Mouse (Mus musculus): ENCODE results near the gene Mif4gd. TPM values are rescaled to one million over a fixed set of nuclear protein-coding genes. Genes with fewer than 3 reads are reported as not detected.

The Mif4gd gene
- polyA plus RNA-seq, 1 experiment from 2014 or later, result 29.1 TPM

- Histone ChIP-seq H3K4me2 (no peak overlapping the region), H3K9me3 (no peaks in the 10 kb centered on the region), H3K27ac (no peak overlapping the region), H3K36me3 (no peaks in the 10 kb centered on the region), H3K4me3 (no peak overlapping the region), H3K27me3 (no peaks in the 10 kb centered on the region), H3K9ac (no peak overlapping the region), H3K4me1 (peaks cover 13% of the 10 kb centered on the region)
- 28% methylated on average over 3 of the region's 3 CpGs for WGBS
- no peak for ATAC-seq (ENCODE audit: insufficient number of reproducible peaks, low FRiP score, low TSS enrichment, low read depth)
Measured at GRCm38 (mm10) chr11:115631505-115631890, 18.7 kb upstream of the Mif4gd start.

DNA sequence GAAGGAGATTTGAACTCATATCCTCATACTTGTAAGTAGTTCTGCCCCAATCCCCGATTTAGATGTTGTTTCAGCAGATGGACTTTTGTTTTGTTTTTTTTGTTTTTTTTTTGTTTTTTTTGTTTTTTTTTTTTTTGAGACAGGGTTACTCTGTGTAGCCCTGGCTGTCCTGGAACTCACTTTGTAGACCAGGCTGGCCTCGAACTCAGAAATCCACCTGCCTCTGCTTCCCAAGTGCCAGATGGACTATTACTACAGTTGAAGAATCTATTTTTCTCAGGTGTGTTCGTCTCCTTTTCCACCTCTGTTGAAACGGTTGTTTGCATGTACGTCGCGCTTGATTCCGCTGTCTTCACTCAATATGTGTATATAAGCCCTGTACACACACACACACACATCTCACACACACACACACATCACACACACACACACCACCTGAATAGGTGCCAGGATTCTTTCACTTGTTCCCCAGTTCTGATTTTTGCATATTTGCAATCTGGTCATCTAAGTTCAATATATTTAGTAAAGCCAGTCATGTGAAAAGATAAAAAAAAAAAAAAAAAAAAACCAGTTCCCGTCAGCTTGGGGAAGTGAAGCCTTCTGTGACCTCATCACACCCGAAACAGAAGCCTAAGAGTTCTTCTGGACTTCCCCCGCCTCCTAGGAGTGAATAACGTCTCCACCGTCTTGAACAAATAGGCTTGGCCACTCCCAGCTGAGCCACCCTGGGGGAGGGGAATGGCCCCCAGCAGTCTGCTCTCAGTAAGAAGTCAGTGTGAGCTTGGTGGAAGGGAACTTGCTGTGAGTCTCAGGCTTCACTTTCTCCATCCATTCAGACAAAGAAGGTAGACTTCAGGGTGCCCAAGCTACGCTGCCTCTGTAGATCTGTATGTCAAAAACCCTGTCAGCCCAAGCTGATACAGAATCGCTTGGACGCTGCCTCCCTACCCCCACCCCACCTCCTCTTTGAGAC, 18.0 kb upstream of the Mif4gd start:
- Histone ChIP-seq H3K27ac (no peak overlapping the region), H3K4me3 (no peak overlapping the region), H3K4me1 (peaks cover 18% of the 10 kb centered on the region), H3K27me3 (no peaks in the 10 kb centered on the region), H3K4me2 (no peak overlapping the region), H3K9me3 (no peaks in the 10 kb centered on the region), H3K36me3 (no peaks in the 10 kb centered on the region), H3K9ac (no peak overlapping the region)
- 50% methylated on average over 16 of the region's 16 CpGs for WGBS
- ATAC-seq (ENCODE audit: insufficient number of reproducible peaks, low FRiP score, low TSS enrichment, low read depth), result no peak

DNA sequence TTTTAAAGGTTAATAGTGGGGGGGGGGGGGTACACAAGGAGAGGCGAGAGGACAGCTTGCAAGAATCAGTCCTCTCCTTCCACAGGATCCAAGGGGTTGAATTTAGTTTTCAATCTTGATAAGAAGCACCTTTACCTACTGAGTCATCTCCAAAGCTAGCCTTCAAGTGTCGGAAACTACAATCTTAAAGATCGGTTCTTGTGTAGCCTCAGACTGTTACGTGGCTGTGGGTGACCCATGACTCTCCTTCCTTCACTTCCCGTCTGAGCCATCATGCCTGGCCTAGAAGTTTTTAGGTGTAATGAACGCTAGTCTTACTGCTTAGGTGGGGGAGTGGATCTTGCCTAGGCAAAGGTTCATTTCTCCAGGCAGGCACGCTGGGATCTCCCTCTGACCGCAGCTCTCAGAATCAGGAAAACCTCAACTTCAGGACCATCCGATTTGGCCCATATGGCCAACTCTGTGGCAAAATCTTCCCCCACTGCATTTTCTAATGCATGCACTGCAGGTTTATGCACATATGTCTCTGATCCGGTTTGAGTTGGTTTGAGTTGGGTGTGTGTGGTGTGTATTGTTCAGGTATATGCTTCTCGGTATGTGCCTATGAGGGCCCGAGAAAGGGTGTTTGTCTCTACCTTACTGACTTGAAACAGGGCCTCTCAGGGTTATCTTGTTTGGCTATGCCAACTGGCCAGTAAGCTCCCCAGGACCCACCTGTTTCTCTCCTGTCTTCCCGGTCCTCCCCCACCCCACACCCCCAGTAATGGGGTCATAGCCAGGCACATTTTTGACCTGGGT, 17.2 kb upstream of the Mif4gd start:
- Histone ChIP-seq H3K4me2 (no peak overlapping the region), H3K4me1 (peaks cover 18% of the 10 kb centered on the region), H3K4me3 (no peak overlapping the region), H3K36me3 (no peaks in the 10 kb centered on the region), H3K9ac (no peak overlapping the region), H3K27ac (no peak overlapping the region), H3K27me3 (no peaks in the 10 kb centered on the region), H3K9me3 (no peaks in the 10 kb centered on the region)
- ATAC-seq (ENCODE audit: insufficient number of reproducible peaks, low FRiP score, low TSS enrichment, low read depth), result no peak
- WGBS, result 84% methylated on average over 13 of the region's 13 CpGs

DNA sequence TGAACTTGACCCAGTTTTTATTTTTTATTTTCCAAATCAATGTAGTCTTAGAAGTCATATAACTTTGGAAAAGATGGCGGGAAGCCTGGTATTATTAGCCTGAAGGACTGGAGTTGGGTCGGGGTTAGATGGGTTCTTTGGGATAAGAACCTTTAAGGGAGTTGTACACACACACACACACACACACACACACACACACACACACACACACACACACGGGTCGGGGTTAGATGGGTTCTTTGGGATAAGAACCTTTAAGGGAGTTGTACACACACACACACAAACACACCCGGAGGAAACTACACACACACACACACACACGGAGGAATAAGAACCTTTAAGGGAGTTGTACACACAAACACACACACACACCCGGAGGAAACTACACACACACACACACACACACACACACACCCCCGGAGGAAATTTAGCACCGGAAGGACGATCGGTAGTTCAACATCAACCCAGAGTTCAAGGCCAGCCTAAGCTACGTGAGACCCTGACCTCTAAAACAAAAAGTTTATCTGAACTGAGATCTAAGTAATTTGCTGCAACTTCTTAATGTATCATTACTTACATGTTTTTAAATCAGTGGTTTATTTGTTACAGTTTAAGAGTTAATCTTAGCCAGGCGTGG, 15.8 kb upstream of the Mif4gd start:
- Histone ChIP-seq H3K9me3 (no peaks in the 10 kb centered on the region), H3K27me3 (no peaks in the 10 kb centered on the region), H3K27ac (peak overlapping the region; percentile 63; the same call in 1 of the 2 replicates), H3K9ac (no peak overlapping the region), H3K4me1 (peaks cover 18% of the 10 kb centered on the region), H3K4me2 (peak overlapping the region; percentile 88), H3K4me3 (peak overlapping the region; percentile 84), H3K36me3 (peaks cover 3% of the 10 kb centered on the region)
- WGBS, result 49% methylated on average over 13 of the region's 13 CpGs
- peak; percentile 13; the same call in 1 of the 2 replicates for ATAC-seq (ENCODE audit: insufficient number of reproducible peaks, low FRiP score, low TSS enrichment, low read depth)

- Histone ChIP-seq H3K9me3 (no peaks in the 10 kb centered on the region), H3K27me3 (no peaks in the 10 kb centered on the region), H3K4me1 (peaks cover 18% of the 10 kb centered on the region), H3K4me3 (peak within 1 kb of the TSS; percentile 84), H3K36me3 (peaks cover 10% of the 10 kb centered on the region), H3K9ac (peak within 1 kb of the TSS; percentile 65), H3K4me2 (peak within 1 kb of the TSS; percentile 88), H3K27ac (peak within 1 kb of the TSS; percentile 63; the same call in 1 of the 2 replicates)
- peak; percentile 99 for ATAC-seq (ENCODE audit: insufficient number of reproducible peaks, low FRiP score, low TSS enrichment, low read depth)
- under 1% methylated on average over 47 of the region's 47 CpGs for WGBS
Measured at GRCm38 (mm10) chr11:115627705-115628464, 15.1 kb upstream of the Mif4gd start, which contains the start of gene Slc25a19. Gene Slc25a19, minus strand, starts transcription at chr11:115628295.

DNA sequence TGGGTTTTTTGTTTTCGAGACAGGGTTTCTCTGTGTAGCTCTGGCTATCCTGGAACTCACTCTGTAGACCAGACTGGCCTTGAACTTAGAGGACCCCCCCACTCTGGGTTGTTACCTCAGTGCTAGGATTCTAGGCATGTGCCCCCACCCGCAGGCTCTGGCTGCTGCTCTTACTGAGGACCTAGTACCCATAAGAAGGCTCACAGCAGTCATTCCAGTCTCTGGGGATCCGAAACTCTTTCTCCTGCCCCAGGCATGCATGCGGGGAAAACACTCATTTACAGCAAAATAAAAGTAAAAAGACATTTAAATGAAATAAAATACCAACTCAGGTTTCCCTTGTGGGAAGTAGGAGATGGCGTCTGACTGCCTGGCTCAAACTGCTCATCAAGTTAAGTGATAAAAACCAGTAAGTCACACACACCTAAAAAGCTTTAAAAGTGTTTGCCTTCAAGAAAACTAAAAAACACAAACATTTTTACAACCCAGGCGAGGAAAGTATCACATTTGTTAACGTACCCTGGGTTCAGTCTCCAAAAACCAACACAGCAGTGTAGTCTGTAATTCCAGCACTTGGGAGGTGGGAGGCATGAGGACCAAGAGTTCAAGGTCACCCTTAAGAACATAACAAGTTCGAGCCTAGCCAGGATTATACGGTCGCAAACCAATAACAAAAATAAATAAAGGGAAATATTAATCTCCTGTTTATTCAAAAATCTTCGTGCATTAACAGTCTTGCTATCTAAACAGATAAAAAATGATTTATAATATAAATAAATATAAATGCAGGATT, 14.3 kb upstream of the Mif4gd start:
- Histone ChIP-seq H3K36me3 (peaks cover 18% of the 10 kb centered on the region), H3K9me3 (no peaks in the 10 kb centered on the region), H3K27ac (no peak overlapping the region), H3K4me2 (peak overlapping the region; percentile 88), H3K9ac (peak overlapping the region; percentile 65; the same call in 1 of the 2 replicates), H3K4me1 (peaks cover 18% of the 10 kb centered on the region), H3K4me3 (peak overlapping the region; percentile 84), H3K27me3 (no peaks in the 10 kb centered on the region)
- 45% methylated on average over 11 of the region's 11 CpGs for WGBS
- ATAC-seq (ENCODE audit: insufficient number of reproducible peaks, low FRiP score, low TSS enrichment, low read depth), result no peak

DNA sequence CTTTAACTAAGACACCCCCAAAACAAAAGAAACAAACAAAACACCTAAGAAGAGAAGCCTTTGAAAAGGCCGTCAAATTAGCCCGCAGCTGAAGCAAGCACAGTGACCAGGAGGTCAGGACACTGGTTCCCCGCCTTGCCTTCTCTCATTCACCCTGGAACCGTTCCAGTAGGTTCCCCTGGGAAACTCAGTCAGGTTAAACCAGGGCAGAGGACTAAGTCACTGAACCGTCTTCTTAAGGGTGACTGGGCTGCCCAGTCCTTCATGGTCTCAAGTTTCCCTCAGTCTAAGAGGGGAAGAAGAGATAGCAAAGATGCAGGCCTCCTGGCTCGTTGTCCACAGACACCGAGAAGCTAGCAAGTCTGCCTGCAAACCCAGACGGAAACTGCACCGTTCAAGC, 13.1 kb upstream of the Mif4gd start:
- no peaks in the 10 kb centered on the region for H3K27me3 ChIP-seq
- peaks cover 27% of the 10 kb centered on the region for H3K36me3 ChIP-seq
- peaks cover 16% of the 10 kb centered on the region for H3K4me1 ChIP-seq
- H3K27ac ChIP-seq, result no peak overlapping the region
- H3K4me3 ChIP-seq, result no peak overlapping the region
- no peak for ATAC-seq (ENCODE audit: insufficient number of reproducible peaks, low FRiP score, low TSS enrichment, low read depth)
- no peak overlapping the region for H3K4me2 ChIP-seq
- no peak overlapping the region for H3K9ac ChIP-seq
- WGBS, result 86% methylated on average over 9 of the region's 9 CpGs
- no peaks in the 10 kb centered on the region for H3K9me3 ChIP-seq

- WGBS, result 74% methylated on average over 9 of the region's 9 CpGs
- Histone ChIP-seq H3K4me2 (no peak overlapping the region), H3K27me3 (no peaks in the 10 kb centered on the region), H3K4me1 (peaks cover 16% of the 10 kb centered on the region), H3K9me3 (no peaks in the 10 kb centered on the region), H3K27ac (no peak overlapping the region), H3K4me3 (no peak overlapping the region), H3K36me3 (peaks cover 46% of the 10 kb centered on the region), H3K9ac (no peak overlapping the region)
- ATAC-seq (ENCODE audit: insufficient number of reproducible peaks, low FRiP score, low TSS enrichment, low read depth), result no peak
Measured at GRCm38 (mm10) chr11:115623487-115624070, 10.8 kb upstream of the Mif4gd start.

- no peak overlapping the region for H3K4me3 ChIP-seq
- no peaks in the 10 kb centered on the region for H3K9me3 ChIP-seq
- H3K27me3 ChIP-seq, result no peaks in the 10 kb centered on the region
- H3K4me2 ChIP-seq, result no peak overlapping the region
- H3K4me1 ChIP-seq, result no peaks in the 10 kb centered on the region
- peaks cover 67% of the 10 kb centered on the region for H3K36me3 ChIP-seq
- H3K27ac ChIP-seq, result no peak overlapping the region
- H3K9ac ChIP-seq, result no peak overlapping the region
- 94% methylated on average over 7 of the region's 7 CpGs for WGBS
- ATAC-seq (ENCODE audit: insufficient number of reproducible peaks, low FRiP score, low TSS enrichment, low read depth), result no peak
Measured at GRCm38 (mm10) chr11:115619949-115620348, 7.2 kb upstream of the Mif4gd start.

DNA sequence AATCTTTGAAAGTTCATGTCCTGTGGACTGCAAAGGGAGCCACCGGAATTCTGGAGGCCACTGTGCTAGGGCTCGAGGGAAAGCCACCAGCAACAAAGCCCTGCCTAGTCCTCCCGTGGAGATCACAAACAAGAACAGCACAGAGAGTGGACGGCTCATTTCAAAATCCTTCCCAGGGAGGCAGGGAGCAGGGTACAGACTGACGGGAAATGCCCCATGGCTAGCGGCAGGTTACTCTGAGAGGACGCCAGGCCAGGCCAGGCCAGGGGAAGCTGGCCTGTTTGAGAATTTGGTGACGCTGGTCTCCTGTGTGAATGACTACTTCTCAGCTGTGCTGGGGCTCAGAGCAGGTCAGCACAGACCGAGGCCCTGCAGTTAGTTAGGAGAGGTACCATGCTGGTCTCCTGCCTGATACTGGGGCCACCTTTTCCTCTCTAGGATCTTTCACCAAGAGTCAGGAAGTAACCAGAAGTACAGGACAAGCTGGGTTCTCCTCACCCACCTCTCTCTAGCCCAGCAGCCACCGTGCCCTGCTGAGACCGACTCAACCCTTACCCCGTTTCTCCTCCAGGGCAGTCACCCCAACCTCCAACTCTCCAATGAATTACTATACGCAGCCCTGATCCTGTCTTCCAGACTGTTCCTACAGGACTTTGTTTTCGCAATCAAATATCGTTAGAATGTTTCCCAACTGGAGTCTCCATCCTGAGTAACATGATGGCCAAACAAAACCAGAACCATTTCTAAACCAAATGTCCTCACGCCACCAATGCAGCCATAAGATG, 6.2 kb upstream of the Mif4gd start:
- Histone ChIP-seq H3K4me3 (no peak overlapping the region), H3K27ac (no peak overlapping the region), H3K4me2 (no peak overlapping the region), H3K9me3 (no peaks in the 10 kb centered on the region), H3K9ac (no peak overlapping the region), H3K27me3 (no peaks in the 10 kb centered on the region), H3K4me1 (no peaks in the 10 kb centered on the region), H3K36me3 (peaks cover 71% of the 10 kb centered on the region)
- no peak for ATAC-seq (ENCODE audit: insufficient number of reproducible peaks, low FRiP score, low TSS enrichment, low read depth)
- 88% methylated on average over 16 of the region's 16 CpGs for WGBS

All from limb, embryonic 15.5 days (tissue).